Mouse (Mus musculus): Measurements from ENCODE around the gene Csn2.

Csn2 gene

GRCm38 (mm10) chr5:87699530-87699929 lies at the start of gene Csn2:
Gene Csn2 (minus strand): TSS chr5:87699630.
- no peak for DNase-seq

DNA sequence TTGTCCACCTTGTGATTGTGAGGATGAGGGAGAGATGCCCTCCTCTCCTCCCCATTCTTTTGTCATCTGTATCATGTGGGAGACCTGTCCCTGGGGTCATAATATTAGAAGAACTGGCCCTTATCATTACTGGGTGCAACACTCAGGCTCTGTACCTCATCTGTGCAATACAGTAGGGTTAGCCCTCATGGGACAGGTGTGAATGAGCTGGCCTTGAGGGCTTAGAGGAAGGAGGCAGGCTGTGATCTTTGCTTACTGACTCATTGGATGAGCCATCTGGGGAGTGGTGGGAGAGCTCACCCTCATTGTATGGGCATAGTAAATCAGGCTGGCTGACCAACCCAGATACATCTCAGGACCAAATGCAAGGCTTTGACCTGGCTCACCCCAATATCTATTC lies 35.4 kb upstream of the Csn2 start:
- no peak for DNase-seq

DNA sequence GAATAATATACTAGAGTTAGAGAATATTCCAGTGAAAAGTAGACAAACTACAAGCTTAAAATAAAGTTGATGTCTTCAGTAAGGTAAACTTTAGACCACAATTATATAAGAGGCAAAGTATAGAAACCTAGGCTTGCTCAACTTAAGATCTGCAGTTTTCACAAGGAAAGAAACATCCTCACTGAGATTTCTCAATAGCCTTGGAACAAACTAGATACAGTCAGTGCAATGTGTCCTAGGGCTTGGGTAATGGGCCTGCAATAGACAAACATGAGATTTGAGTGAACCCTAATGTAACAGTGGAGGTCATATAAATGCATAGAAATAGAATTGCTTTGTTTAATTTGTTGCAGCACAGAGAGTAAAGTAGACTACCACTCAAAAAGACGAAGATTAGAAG lies 6.5 kb upstream of the Csn2 start:
- no peak for DNase-seq

GRCm38 (mm10) chr5:87665908-87666307 lies 33.5 kb downstream of the Csn2 start, which contains the start of gene Csn1s1:
Gene Csn1s1 (plus strand): TSS chr5:87666208.
- DNase-seq: no peak

GRCm38 (mm10) chr5:87642787-87643186 lies 56.6 kb downstream of the Csn2 start:
- peak; percentile 55 to 71 for DNase-seq
